ENCODE assay signal across 31 mouse cellular contexts in the genomic region with DNA sequence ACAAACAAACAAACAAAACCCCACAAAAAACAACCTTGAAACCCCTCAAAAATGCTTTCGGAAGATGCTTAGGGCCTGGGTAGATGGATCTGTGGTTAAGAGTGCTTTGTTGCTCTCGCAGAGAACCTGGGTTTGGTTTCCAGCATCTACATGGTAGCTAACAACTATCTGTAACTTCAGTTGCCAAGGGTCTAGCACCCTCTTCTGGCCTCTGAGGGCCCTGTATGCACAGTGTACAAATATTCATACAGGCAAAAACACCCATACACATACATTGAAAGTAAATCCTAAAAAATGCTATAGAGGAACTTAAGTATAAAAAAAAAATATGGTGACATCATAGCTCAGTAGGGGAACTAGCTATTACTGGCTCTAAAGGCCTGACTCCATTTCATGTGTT. TPM values are rescaled to one million over a fixed set of nuclear protein-coding genes. Genes with fewer than 3 reads are reported as not detected.
DNase-seq lines count a peak whose midpoint lies in the region; ATAC-seq and TF ChIP-seq lines count a peak whose summit lies in the region.
"Had no signal": no experiment of that assay in that cellular context is flagged by ENCODE, and none has a peak within 500 bp of the region (broad histone marks: within the 10 kb centered on the region; RNA-seq: fewer than 3 reads in every experiment).

No protein-coding gene starts in this region.

- no peak for ATAC-seq in liver, embryonic 14.5 days (ENCODE audit: insufficient read depth)
- no peak for ATAC-seq in liver, embryonic 12.5 days
- ATAC-seq in granulocyte monocyte progenitor cell, adult 5-6 weeks (replicated peaks; ENCODE audit: poor library complexity, severe bottlenecking) = peak; percentile 42
- no peak for ATAC-seq in midbrain, embryonic 13.5 days
- ATAC-seq in cerebellum, adult (ENCODE audit: insufficient number of reproducible peaks, low FRiP score, low TSS enrichment) = no peak
- ATAC-seq: CD4-positive, CD25-positive, alpha-beta regulatory T cell, adult 4 months; forebrain, embryonic 13.5 days; hindbrain, postnatal 0 days; midbrain, embryonic 16.5 days had no signal

- no peaks in the 10 kb centered on the region for H3K36me3 ChIP-seq in liver, embryonic 14.5 days (replicated peaks; ENCODE audit: control insufficient read depth, insufficient read depth, low read depth)
- H3K36me3 ChIP-seq in liver, embryonic 12.5 days = no peaks in the 10 kb centered on the region
- H3K36me3 ChIP-seq in midbrain, embryonic 13.5 days = no peaks in the 10 kb centered on the region
- H3K36me3 ChIP-seq: embryonic facial prominence, embryonic 13.5 days; G1E; hindbrain, embryonic 10.5 days; neural tube, embryonic 13.5 days had no signal

- no peak overlapping the region for H3K4me2 ChIP-seq in liver, embryonic 14.5 days (ENCODE audit: low read depth)
- H3K4me2 ChIP-seq in liver, embryonic 12.5 days = no peak overlapping the region
- H3K4me2 ChIP-seq in midbrain, embryonic 13.5 days (replicated peaks) = no peak overlapping the region
- H3K4me2 ChIP-seq: embryonic facial prominence, embryonic 13.5 days; forebrain, embryonic 13.5 days; heart, embryonic 11.5 days; neural tube, embryonic 13.5 days had no signal

- DNase-seq in gastrocnemius, adult 2 months = peak; percentile 3
- no peak for DNase-seq in gastrocnemius, postnatal 10 days
- DNase-seq in liver, embryonic 14.5 days (ENCODE audit: low read depth in 3 of 3, low spot score in 3 of 3) = no peak
- DNase-seq: adrenal gland, postnatal 10 days; cerebellum, adult 2 months; cerebellum, postnatal 25 days; embryo, embryonic 11 days; kidney, adult 8-10 months; lung, postnatal 10 days; retina, postnatal 1 day; thymus, postnatal 25 days had no signal

- H3K4me1 ChIP-seq in liver, embryonic 14.5 days (replicated peaks; ENCODE audit: control insufficient read depth in 2 of 2, insufficient read depth in 2 of 2, low read length in 1 of 2) = no peaks in the 10 kb centered on the region
- no peaks in the 10 kb centered on the region for H3K4me1 ChIP-seq in liver, embryonic 12.5 days
- H3K4me1 ChIP-seq in midbrain, embryonic 13.5 days (replicated peaks) = no peaks in the 10 kb centered on the region

- no peak for TF ChIP-seq EP300 in liver, embryonic 14.5 days (IDR thresholded peaks at IDR 0.05; ENCODE audit: low read depth)

- H3K27ac ChIP-seq in gastrocnemius, adult 2 months = no peak overlapping the region
- H3K27ac ChIP-seq in liver, embryonic 14.5 days = no peak overlapping the region
- H3K27ac ChIP-seq in liver, embryonic 12.5 days = no peak overlapping the region
- no peak overlapping the region for H3K27ac ChIP-seq in midbrain, embryonic 13.5 days
- H3K27ac ChIP-seq: embryonic facial prominence, embryonic 13.5 days; forebrain, embryonic 13.5 days; hindbrain, embryonic 10.5 days; hindbrain, postnatal 0 days; neural tube, embryonic 13.5 days had no signal

- TF ChIP-seq CTCF in gastrocnemius, adult 2 months (IDR thresholded peaks at IDR 0.05) = peak; percentile 9; the same call in 1 of the 2 replicates
- TF ChIP-seq CTCF in liver, embryonic 14.5 days (IDR thresholded peaks at IDR 0.05; ENCODE audit: low read depth) = peak; percentile 29; the same call in 1 of the 2 replicates

- 75% methylated on average over 2 of the region's 2 CpGs for WGBS in liver, embryonic 14.5 days (ENCODE audit: insufficient replicate concordance)
- 82% methylated on average over 2 of the region's 2 CpGs for WGBS in liver, embryonic 12.5 days (ENCODE audit: insufficient replicate concordance)
- 98% methylated on average over 2 of the region's 2 CpGs for WGBS in midbrain, embryonic 13.5 days

- intact Hi-C loops in gastrocnemius, adult 2 months (cut with DNase I) = no loop called here

- H3K9me3 ChIP-seq in liver, embryonic 14.5 days (ENCODE audit: control insufficient read depth, low read length) = no peaks in the 10 kb centered on the region
- H3K9me3 ChIP-seq in liver, embryonic 12.5 days (replicated peaks) = no peaks in the 10 kb centered on the region
- H3K9me3 ChIP-seq in midbrain, embryonic 13.5 days = no peaks in the 10 kb centered on the region
- H3K9me3 ChIP-seq: embryonic facial prominence, embryonic 13.5 days; forebrain, embryonic 13.5 days; G1E; hindbrain, embryonic 10.5 days; neural tube, embryonic 13.5 days had no signal

- H3K27me3 ChIP-seq in liver, embryonic 14.5 days (ENCODE audit: control insufficient read depth, insufficient read depth, low read length) = no peaks in the 10 kb centered on the region
- peaks cover 9% of the 10 kb centered on the region; the same call in 1 of the 2 replicates for H3K27me3 ChIP-seq in liver, embryonic 12.5 days (replicated peaks)
- no peaks in the 10 kb centered on the region for H3K27me3 ChIP-seq in midbrain, embryonic 13.5 days
- H3K27me3 ChIP-seq: embryonic facial prominence, embryonic 13.5 days; forebrain, embryonic 13.5 days; neural tube, embryonic 13.5 days had no signal

- H3K9ac ChIP-seq in liver, embryonic 14.5 days (replicated peaks) = no peak overlapping the region
- H3K9ac ChIP-seq in liver, embryonic 12.5 days = no peak overlapping the region
- H3K9ac ChIP-seq in midbrain, embryonic 13.5 days (replicated peaks) = no peak overlapping the region
- H3K9ac ChIP-seq: embryonic facial prominence, embryonic 13.5 days; forebrain, embryonic 13.5 days; neural tube, embryonic 13.5 days had no signal

- H3K4me3 ChIP-seq in gastrocnemius, adult 2 months = no peak overlapping the region
- H3K4me3 ChIP-seq in liver, embryonic 14.5 days (ENCODE audit: insufficient read depth in 1 of 2, low read depth in 2 of 2, low read length in 2 of 2) = no peak overlapping the region
- no peak overlapping the region for H3K4me3 ChIP-seq in liver, embryonic 12.5 days
- H3K4me3 ChIP-seq in midbrain, embryonic 13.5 days (replicated peaks) = no peak overlapping the region
- H3K4me3 ChIP-seq: embryonic facial prominence, embryonic 13.5 days; erythroblast, embryonic 14.5 days; forebrain, embryonic 13.5 days; hindbrain, embryonic 10.5 days; megakaryocyte, embryonic 14.5 days; myocyte; neural tube, embryonic 13.5 days had no signal

RNA-seq across cellular contexts. Expression of a gene that starts 11.0 kb away (rescaled TPM):
- total RNA-seq in gastrocnemius, adult 2 months (2021) = not detected
- under 1 TPM; 0.07 to 0.79 TPM for total RNA-seq in gastrocnemius, postnatal 10 days (2021)
- polyA plus RNA-seq in liver, embryonic 14.5 days (2012; rRNA removed) = 0.08 TPM in 2 replicates
- polyA plus RNA-seq in liver, embryonic 14.5 days (2014; fragmentation: Nextera tagmentation; extraction: Ambion mirVana) = 0.06 TPM in 2 replicates
- not detected in 2 replicates for polyA plus RNA-seq in liver, embryonic 12.5 days (2016; fragmentation: Nextera tagmentation; extraction: Ambion mirVana)
- total RNA-seq in granulocyte monocyte progenitor cell, adult 5-6 weeks (2014; fragmentation: Nextera tagmentation) = 0.47 TPM in 1 of 2 replicates, not detected in the other
- total RNA-seq in granulocyte monocyte progenitor cell, adult 5-6 weeks (2017) = 0.09 TPM in 1 of 2 replicates, not detected in the other
- polyA plus RNA-seq in midbrain, embryonic 13.5 days (2015; fragmentation: Nextera tagmentation; extraction: Ambion mirVana) = 0.93 and 1.5 TPM in 2 replicates
- polyA plus RNA-seq: CD4-positive, CD25-positive, alpha-beta regulatory T cell, adult 4 months; erythroblast, embryonic 14.5 days; liver, embryonic 16.5 days had no signal

RNA-seq across cellular contexts. Expression of a gene that starts 29.2 kb away (rescaled TPM):
- under 1 TPM in 1 of 2 experiments, not detected in 1; 0.23 TPM for total RNA-seq in gastrocnemius, adult 2 months (2021)
- under 1 TPM in 1 of 2 experiments, not detected in 1; 0.07 TPM for total RNA-seq in gastrocnemius, postnatal 10 days (2021)
- polyA plus RNA-seq in liver, embryonic 14.5 days (2012; rRNA removed) = not detected in 2 replicates
- not detected in 2 replicates for polyA plus RNA-seq in liver, embryonic 14.5 days (2014; fragmentation: Nextera tagmentation; extraction: Ambion mirVana)
- not detected in 2 replicates for polyA plus RNA-seq in liver, embryonic 12.5 days (2016; fragmentation: Nextera tagmentation; extraction: Ambion mirVana)
- total RNA-seq in granulocyte monocyte progenitor cell, adult 5-6 weeks (2014; fragmentation: Nextera tagmentation) = not detected in 2 replicates
- total RNA-seq in granulocyte monocyte progenitor cell, adult 5-6 weeks (2017) = not detected in 2 replicates
- not detected in 2 replicates for polyA plus RNA-seq in midbrain, embryonic 13.5 days (2015; fragmentation: Nextera tagmentation; extraction: Ambion mirVana)
- total RNA-seq: G1E; left cerebral cortex, postnatal 14 days had no signal
- polyA plus RNA-seq: CD4-positive, CD25-positive, alpha-beta regulatory T cell, adult 4 months; embryonic facial prominence, embryonic 13.5 days; erythroblast, embryonic 14.5 days; forebrain, embryonic 13.5 days; G1E; heart, embryonic 11.5 days; heart, postnatal 0 days; liver, embryonic 16.5 days; midbrain, embryonic 16.5 days; myocyte; neural tube, embryonic 13.5 days; stomach, embryonic 14.5 days had no signal

RNA-seq across cellular contexts. Expression of a gene that starts 29.3 kb away (rescaled TPM):
- under 1 TPM; 0.64 to 0.73 TPM for total RNA-seq in gastrocnemius, adult 2 months (2021)
- total RNA-seq in gastrocnemius, postnatal 10 days (2021) = 1 to 10 TPM in 1 of 2 experiments, under 1 TPM in 1; 0.93 to 1.1 TPM
- polyA plus RNA-seq in liver, embryonic 14.5 days (2012; rRNA removed) = 0.04 and 0.09 TPM in 2 replicates
- polyA plus RNA-seq in liver, embryonic 14.5 days (2014; fragmentation: Nextera tagmentation; extraction: Ambion mirVana) = 0.08 and 0.10 TPM in 2 replicates
- 0.07 and 0.18 TPM in 2 replicates for polyA plus RNA-seq in liver, embryonic 12.5 days (2016; fragmentation: Nextera tagmentation; extraction: Ambion mirVana)
- 0.36 TPM in 1 of 2 replicates, not detected in the other for total RNA-seq in granulocyte monocyte progenitor cell, adult 5-6 weeks (2014; fragmentation: Nextera tagmentation)
- not detected in 2 replicates for total RNA-seq in granulocyte monocyte progenitor cell, adult 5-6 weeks (2017)
- 1.5 and 2.4 TPM in 2 replicates for polyA plus RNA-seq in midbrain, embryonic 13.5 days (2015; fragmentation: Nextera tagmentation; extraction: Ambion mirVana)
- total RNA-seq: G1E had no signal
- polyA plus RNA-seq: CD4-positive, CD25-positive, alpha-beta regulatory T cell, adult 4 months; embryonic facial prominence, embryonic 13.5 days; G1E; heart, embryonic 11.5 days; myocyte; stomach, embryonic 14.5 days had no signal

RNA-seq across cellular contexts. Expression of a gene that starts 35.4 kb away (rescaled TPM):
- total RNA-seq in gastrocnemius, adult 2 months (2021) = under 1 TPM; 0.45 to 0.92 TPM
- total RNA-seq in gastrocnemius, postnatal 10 days (2021) = 1 to 10 TPM; 1.4 to 2.4 TPM
- polyA plus RNA-seq in liver, embryonic 14.5 days (2012; rRNA removed) = 0.87 and 0.90 TPM in 2 replicates
- polyA plus RNA-seq in liver, embryonic 14.5 days (2014; fragmentation: Nextera tagmentation; extraction: Ambion mirVana) = 0.08 and 0.14 TPM in 2 replicates
- polyA plus RNA-seq in liver, embryonic 12.5 days (2016; fragmentation: Nextera tagmentation; extraction: Ambion mirVana) = 0.42 and 0.48 TPM in 2 replicates
- 0.82 and 3.8 TPM in 2 replicates for total RNA-seq in granulocyte monocyte progenitor cell, adult 5-6 weeks (2014; fragmentation: Nextera tagmentation)
- 0.41 and 0.73 TPM in 2 replicates for total RNA-seq in granulocyte monocyte progenitor cell, adult 5-6 weeks (2017)
- 5.4 and 5.6 TPM in 2 replicates for polyA plus RNA-seq in midbrain, embryonic 13.5 days (2015; fragmentation: Nextera tagmentation; extraction: Ambion mirVana)
- polyA plus RNA-seq: erythroblast, embryonic 14.5 days had no signal

RNA-seq across cellular contexts. Expression of a gene that starts 36.3 kb away (rescaled TPM):
- total RNA-seq in gastrocnemius, adult 2 months (2021) = 10 to 100 TPM; 17.5 to 23.4 TPM
- 10 to 100 TPM in 1 of 2 experiments, 1 to 10 TPM in 1; 8.9 to 14.7 TPM for total RNA-seq in gastrocnemius, postnatal 10 days (2021)
- 3.4 and 4.4 TPM in 2 replicates for polyA plus RNA-seq in liver, embryonic 14.5 days (2012; rRNA removed)
- polyA plus RNA-seq in liver, embryonic 14.5 days (2014; fragmentation: Nextera tagmentation; extraction: Ambion mirVana) = 0.42 and 0.82 TPM in 2 replicates
- 1.2 and 1.4 TPM in 2 replicates for polyA plus RNA-seq in liver, embryonic 12.5 days (2016; fragmentation: Nextera tagmentation; extraction: Ambion mirVana)
- 7.0 and 12.9 TPM in 2 replicates for total RNA-seq in granulocyte monocyte progenitor cell, adult 5-6 weeks (2014; fragmentation: Nextera tagmentation)
- 2.5 and 2.6 TPM in 2 replicates for total RNA-seq in granulocyte monocyte progenitor cell, adult 5-6 weeks (2017)
- 0.53 and 0.57 TPM in 2 replicates for polyA plus RNA-seq in midbrain, embryonic 13.5 days (2015; fragmentation: Nextera tagmentation; extraction: Ambion mirVana)
